In genomic region chr16:24238075-24238555, GRCm38 (mm10) we compare ENCODE assay signal across 9 mouse cellular contexts.
DNase-seq lines count a peak whose midpoint lies in the region; ATAC-seq lines count a peak whose summit lies in the region.
"Had no signal": no experiment of that assay in that cellular context is flagged by ENCODE, and none has a peak within 500 bp of the region (broad histone marks: within the 10 kb centered on the region; RNA-seq: fewer than 3 reads in every experiment).

No protein-coding gene starts in this region.

- H3K4me2 ChIP-seq in heart, embryonic 15.5 days = no peak overlapping the region
- H3K4me2 ChIP-seq in midbrain, embryonic 13.5 days (replicated peaks) = no peak overlapping the region

- H3K27ac ChIP-seq in heart, embryonic 15.5 days = 0 out of 2 replicates have a peak overlapping the region, but pooled peaks have one; percentile 2
- H3K27ac ChIP-seq in midbrain, embryonic 13.5 days = no peak overlapping the region
- H3K27ac ChIP-seq: liver, embryonic 14.5 days had no signal

- H3K27me3 ChIP-seq in heart, embryonic 15.5 days = no peaks in the 10 kb centered on the region
- H3K27me3 ChIP-seq in midbrain, embryonic 13.5 days = no peaks in the 10 kb centered on the region

- no peak overlapping the region for H3K9ac ChIP-seq in heart, embryonic 15.5 days
- H3K9ac ChIP-seq in midbrain, embryonic 13.5 days (replicated peaks) = no peak overlapping the region
- H3K9ac ChIP-seq: liver, embryonic 14.5 days had no signal

- WGBS in heart, embryonic 15.5 days = 60% methylated on average over 3 of the region's 3 CpGs
- 78% methylated on average over 3 of the region's 3 CpGs for WGBS in midbrain, embryonic 13.5 days

- H3K4me1 ChIP-seq in heart, embryonic 15.5 days (replicated peaks) = peaks cover 10% of the 10 kb centered on the region
- H3K4me1 ChIP-seq in midbrain, embryonic 13.5 days (replicated peaks) = no peaks in the 10 kb centered on the region

- peak; percentile 37 to 60 for DNase-seq in cerebellum, postnatal 10 days
- no peak for DNase-seq in cerebellum, postnatal 36 days
- DNase-seq in adrenal gland, postnatal 14 days = peak; percentile 68
- DNase-seq in layer of hippocampus, adult 9-11 months = peak; percentile 28
- no peak for DNase-seq in cerebellum, adult 9-11 months

- no peaks in the 10 kb centered on the region for H3K36me3 ChIP-seq in heart, embryonic 15.5 days
- H3K36me3 ChIP-seq in midbrain, embryonic 13.5 days = no peaks in the 10 kb centered on the region

- H3K9me3 ChIP-seq in heart, embryonic 15.5 days (replicated peaks) = no peaks in the 10 kb centered on the region
- H3K9me3 ChIP-seq in midbrain, embryonic 13.5 days = no peaks in the 10 kb centered on the region

- peak; percentile 47; the same call in 1 of the 2 replicates for ATAC-seq in heart, embryonic 15.5 days (replicated peaks; ENCODE audit: insufficient number of reproducible peaks, insufficient read depth, low FRiP score, low read depth)
- ATAC-seq in megakaryocyte-erythroid progenitor cell, adult 5-6 weeks (replicated peaks; ENCODE audit: low FRiP score, low TSS enrichment, poor library complexity, severe bottlenecking) = peak; percentile 42
- ATAC-seq in midbrain, embryonic 13.5 days = no peak

- H3K4me3 ChIP-seq in heart, embryonic 15.5 days = no peak overlapping the region
- no peak overlapping the region for H3K4me3 ChIP-seq in midbrain, embryonic 13.5 days (replicated peaks)

Comparison
In these comparisons a context has a peak if more than half of its experiments do, and no peak if none do; other contexts are left out.
1. DNase-seq: peak in cerebellum, postnatal 10 days (2 of 2), adrenal gland, postnatal 14 days (single experiment) and layer of hippocampus, adult 9-11 months (single experiment); none in cerebellum, postnatal 36 days (0 of 2) and cerebellum, adult 9-11 months (single experiment).